Mouse (Mus musculus) kidney, postnatal 0 days (tissue): ENCODE results near the gene Atl2. TPM values are rescaled to one million over a fixed set of nuclear protein-coding genes. Genes with fewer than 3 reads are reported as not detected.

Experiments
- ATAC-seq: fragments of 200-750 bp; cut with Nextera tagmentation; replicated peaks from 2 replicates; pipeline ENCODE4 v1.8.0; 2017; ENCODE audit warnings: low read depth, moderate number of reproducible peaks, moderate TSS enrichment, moderate library complexity; ENCODE audit not compliant: low FRiP score
- DNase-seq: peaks from one replicate; pipeline ENCODE4 v3.0.0-alpha.2; 2016; ENCODE audit warnings: low spot score
- H3K27ac ChIP-seq: fragments of 300-500 bp; sonication (generic); 2 replicates; pipeline ENCODE4 v1.5.1; 2014; ENCODE audit warnings: mild to moderate bottlenecking
- H3K27me3 ChIP-seq: fragments of 300-500 bp; sonication (generic); 2 replicates; pipeline ENCODE4 v1.6.1; 2014; ENCODE audit warnings: low read length, mixed read lengths; ENCODE audit not compliant: insufficient read depth
- H3K36me3 ChIP-seq: fragments of 300-500 bp; sonication (generic); 2 replicates; pipeline ENCODE4 v1.6.1; 2014; ENCODE audit warnings: low read length, mixed read lengths; ENCODE audit not compliant: insufficient read depth
- H3K4me1 ChIP-seq: fragments of 300-500 bp; sonication (generic); replicated peaks from 2 replicates; pipeline ENCODE4 v1.6.1; 2014; ENCODE audit warnings: antibody characterized with exemption, low read length, mixed read lengths; ENCODE audit not compliant: insufficient read depth
- H3K4me2 ChIP-seq: fragments of 300-500 bp; sonication (generic); 2 replicates; pipeline ENCODE4 v1.6.1; 2014; ENCODE audit warnings: mild to moderate bottlenecking, low read length, moderate library complexity, mixed read lengths
- H3K4me3 ChIP-seq: fragments of 300-500 bp; sonication (generic); replicated peaks from 2 replicates; pipeline ENCODE4 v1.5.1; 2014; ENCODE audit warnings: low read depth, low read length
- H3K9ac ChIP-seq: fragments of 300-500 bp; sonication (generic); 2 replicates; pipeline ENCODE4 v1.6.1; 2014; ENCODE audit warnings: low read depth, low read length
- H3K9me3 ChIP-seq: fragments of 300-500 bp; sonication (generic); replicated peaks from 2 replicates; pipeline ENCODE4 v1.6.1; 2016; ENCODE audit warnings: low read length, inconsistent platforms, mixed read lengths
- CTCF ChIP-seq: IDR thresholded peaks from 2 replicates; pipeline ENCODE4 v1.5.1; 2016; ENCODE audit warnings: antibody characterized with exemption, low read depth, mild to moderate bottlenecking, moderate library complexity
- WGBS: fragments of 180-500 bp; shearing (Covaris S2); extraction: QIAGEN DNeasy Blood & Tissue Kit; methylation state at CpG from one replicate; pipeline ENCODE4 v1.1.7; 2014; 5-methylcytosine and 5-hydroxymethylcytosine counted together
- polyA plus RNA-seq: library from polyadenylated mRNA; unstranded; fragments of >200 nt; fragmentation: Nextera tagmentation; extraction: Ambion mirVana; gene quantifications from 2 replicates; pipeline ENCODE4 v1.2.1, GENCODE M21; 2015

Gene Atl2
- polyA plus RNA-seq, 1 experiment from 2014 or later: 28.2 TPM

GRCm38 (mm10) chr17:79804747-79805146 is 91.2 kb downstream of the Atl2 start:
- H3K4me2 ChIP-seq: no peak overlapping the region
- no peaks in the 10 kb centered on the region for H3K36me3 ChIP-seq
- no peak overlapping the region for H3K4me3 ChIP-seq
- no peaks in the 10 kb centered on the region for H3K4me1 ChIP-seq
- no peak overlapping the region for H3K27ac ChIP-seq
- H3K9me3 ChIP-seq: no peaks in the 10 kb centered on the region
- DNase-seq (no peak), ATAC-seq (no peak)
- no peak overlapping the region for H3K9ac ChIP-seq
- WGBS: 52% methylated on average over 2 of the region's 2 CpGs
- no peak for TF ChIP-seq CTCF
- H3K27me3 ChIP-seq: no peaks in the 10 kb centered on the region

GRCm38 (mm10) chr17:79802056-79802455 is 93.9 kb downstream of the Atl2 start:
- no peak for ATAC-seq
- 66% methylated on average over 7 of the region's 7 CpGs for WGBS

GRCm38 (mm10) chr17:79798831-79799230 is 97.1 kb downstream of the Atl2 start:
- H3K4me1 ChIP-seq: no peaks in the 10 kb centered on the region
- no peak for TF ChIP-seq CTCF
- 91% methylated on average over 10 of the region's 10 CpGs for WGBS
- no peak for DNase-seq
- no peak overlapping the region for H3K27ac ChIP-seq
- no peak overlapping the region for H3K4me3 ChIP-seq
- H3K9ac ChIP-seq: no peak overlapping the region
- no peaks in the 10 kb centered on the region for H3K36me3 ChIP-seq
- no peak for ATAC-seq
- no peak overlapping the region for H3K4me2 ChIP-seq
- no peaks in the 10 kb centered on the region for H3K9me3 ChIP-seq
- H3K27me3 ChIP-seq: no peaks in the 10 kb centered on the region

More at GRCm38 (mm10) chr17:79802056-79802455, 93.9 kb downstream of the Atl2 start:
- H3K36me3 ChIP-seq: no peaks in the 10 kb centered on the region
- DNase-seq: no peak
- H3K9me3 ChIP-seq: no peaks in the 10 kb centered on the region
- no peak for TF ChIP-seq CTCF
- no peaks in the 10 kb centered on the region for H3K27me3 ChIP-seq
- H3K4me1 ChIP-seq: no peaks in the 10 kb centered on the region
- no peak overlapping the region for H3K4me3 ChIP-seq
- no peak overlapping the region for H3K4me2 ChIP-seq
- no peak overlapping the region for H3K9ac ChIP-seq
- no peak overlapping the region for H3K27ac ChIP-seq

Other genes with a start within 250 kb of the Atl2 start
- 12.3 and 13.8 TPM in 2 replicates for gene Cyp1b1, start 181.1 kb downstream of the Atl2 start, polyA plus RNA-seq
- gene Hnrnpll, start 166.2 kb upstream of the Atl2 start, polyA plus RNA-seq: 42.2 and 48.0 TPM in 2 replicates
- gene Galm, start 231.3 kb upstream of the Atl2 start, polyA plus RNA-seq: 25.4 and 29.7 TPM in 2 replicates